Mouse (Mus musculus) bone marrow, adult 2 months (tissue): ENCODE results near the gene Ssr4.

Source experiments
- CTCF ChIP-seq: fragments of 200-500 bp; IDR thresholded peaks from 2 replicates; pipeline ENCODE4 v1.5.1; 2011; ENCODE audit warnings: low read length, control low read depth; ENCODE audit not compliant: control insufficient read depth, insufficient read depth
- POLR2A ChIP-seq: fragments of 200-500 bp; IDR thresholded peaks from 2 replicates; pipeline ENCODE4 v1.6.1; 2011; ENCODE audit warnings: low read depth, mild to moderate bottlenecking, control low read depth, low read length, borderline replicate concordance; ENCODE audit not compliant: control insufficient read depth

DNA sequence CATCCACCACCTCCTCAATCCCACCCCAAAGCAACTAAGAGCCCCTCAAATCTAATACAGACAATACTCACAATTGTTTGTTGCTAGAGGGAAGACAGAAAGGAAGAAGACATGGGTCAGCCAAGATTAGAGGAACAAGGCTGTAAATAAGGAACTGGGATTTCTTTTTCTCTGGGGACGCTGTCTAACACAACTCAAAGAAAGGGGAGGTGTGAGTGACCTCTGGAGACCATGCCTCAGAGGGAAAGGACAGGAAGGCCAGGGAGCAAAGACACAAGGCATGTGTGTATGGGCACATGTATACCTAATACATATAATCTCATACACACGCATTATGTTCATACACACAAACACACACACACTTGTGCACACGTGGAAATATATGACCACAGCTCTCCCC lies 4.6 kb upstream of the Ssr4 start:
- no peak for TF ChIP-seq CTCF
- TF ChIP-seq POLR2A, result no peak
